Mouse (Mus musculus) erythroblast, embryonic 14.5 days (primary cell): Measurements from ENCODE around the gene Atxn7l3. TPM values are rescaled to one million over a fixed set of nuclear protein-coding genes. Genes with fewer than 3 reads are reported as not detected.

Experiments used
- H3K27me3 ChIP-seq: 2 replicates; pipeline ENCODE4 v1.6.1; 2012; ENCODE audit warnings: inconsistent platforms; ENCODE audit not compliant: control insufficient read depth
- H3K36me3 ChIP-seq: 2 replicates; pipeline ENCODE4 v1.6.1; 2012; ENCODE audit warnings: mild to moderate bottlenecking, inconsistent platforms; ENCODE audit not compliant: control insufficient read depth
- H3K4me1 ChIP-seq: 2 replicates; pipeline ENCODE4 v1.6.1; 2012; ENCODE audit warnings: inconsistent platforms; ENCODE audit not compliant: control insufficient read depth
- H3K4me3 ChIP-seq: replicated peaks from 2 replicates; pipeline ENCODE3; 2012; ENCODE audit warnings: moderate library complexity, mild to moderate bottlenecking, inconsistent platforms
- H3K9me3 ChIP-seq: 2 replicates; pipeline ENCODE4 v1.6.1; 2012; ENCODE audit warnings: low read length, inconsistent platforms, mixed read lengths; ENCODE audit not compliant: control insufficient read depth
- GATA1 ChIP-seq: IDR thresholded peaks from 2 replicates; pipeline ENCODE4 v1.6.1; 2012; ENCODE audit warnings: low read length, inconsistent platforms, mixed read lengths
- TAL1 ChIP-seq: IDR thresholded peaks from 3 replicates; pipeline ENCODE4 v1.6.1; 2012; ENCODE audit warnings: low read length, inconsistent platforms, mixed read lengths
- polyA plus RNA-seq: library from polyadenylated mRNA; stranded (reverse); fragments of >175 nt; gene quantifications from 2 replicates; pipeline ENCODE4 v1.2.3, GENCODE M21; 2012

The Atxn7l3 gene
- polyA plus RNA-seq, result 4.5 and 6.0 TPM in 2 replicates

- no peak for TF ChIP-seq GATA1
- no peak for TF ChIP-seq TAL1
- H3K4me3 ChIP-seq, result peak within 1 kb of the TSS; percentile 84
Measured at GRCm38 (mm10) chr11:102296491-102297472, at the start of gene Atxn7l3. TSS of gene Atxn7l3 (minus strand) at chr11:102296631.

DNA sequence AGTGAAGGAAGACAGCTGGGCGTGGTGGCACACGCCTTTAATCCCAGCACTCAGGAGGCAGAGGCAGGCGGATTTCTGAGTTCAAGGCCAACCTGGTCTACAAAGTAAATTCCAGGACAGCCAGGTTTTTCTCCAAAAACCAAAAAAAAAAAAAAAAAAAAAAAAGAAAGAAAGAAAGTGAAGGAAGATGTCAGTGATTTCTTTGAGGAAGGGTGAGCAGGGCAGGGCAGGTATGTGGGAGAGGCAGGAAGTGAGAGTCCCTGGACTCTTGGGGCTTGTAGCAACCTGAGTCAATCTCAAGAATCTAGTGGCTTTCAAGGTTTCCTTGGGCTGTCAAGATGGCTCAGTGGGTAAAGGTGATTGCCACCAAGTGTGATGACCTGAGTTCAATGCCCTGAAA, 48.0 kb upstream of the Atxn7l3 start:
- peaks cover 18% of the 10 kb centered on the region for H3K27me3 ChIP-seq
- H3K4me3 ChIP-seq, result no peak overlapping the region
- peaks cover 20% of the 10 kb centered on the region for H3K36me3 ChIP-seq
- peaks cover 4% of the 10 kb centered on the region for H3K9me3 ChIP-seq
- TF ChIP-seq GATA1 (no peak), TAL1 (no peak)
- H3K4me1 ChIP-seq, result peaks cover 29% of the 10 kb centered on the region

More at GRCm38 (mm10) chr11:102296491-102297472, at the start of gene Atxn7l3:
- Histone ChIP-seq H3K27me3 (no peaks in the 10 kb centered on the region), H3K36me3 (peaks cover 36% of the 10 kb centered on the region), H3K4me1 (peaks cover 47% of the 10 kb centered on the region), H3K9me3 (peaks cover 2% of the 10 kb centered on the region; the same call in 1 of the 2 replicates)

DNA sequence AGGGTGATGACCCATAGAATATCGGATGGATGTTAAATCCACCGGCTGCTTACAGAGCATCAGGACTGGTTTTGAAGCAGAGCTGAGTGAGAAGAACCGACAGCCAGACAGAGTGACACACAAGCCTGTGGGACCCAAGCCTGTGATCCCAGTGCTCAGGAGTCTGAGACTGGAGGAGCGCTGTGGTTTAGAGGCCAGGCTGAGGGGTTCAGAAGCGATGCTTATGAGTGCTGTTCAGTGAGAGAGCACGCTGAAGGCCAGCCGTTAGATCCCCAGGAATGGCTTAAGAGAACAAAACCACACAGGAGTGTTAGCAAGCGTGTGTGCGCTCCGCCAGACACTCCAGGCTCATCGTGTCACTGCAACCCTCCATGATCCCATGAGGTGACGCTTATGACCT, 46.3 kb upstream of the Atxn7l3 start:
- Histone ChIP-seq H3K27me3 (peaks cover 33% of the 10 kb centered on the region), H3K4me3 (no peak overlapping the region), H3K4me1 (peaks cover 16% of the 10 kb centered on the region), H3K36me3 (peaks cover 3% of the 10 kb centered on the region), H3K9me3 (peaks cover 5% of the 10 kb centered on the region)
- TF ChIP-seq GATA1 (no peak), TAL1 (no peak)

DNA sequence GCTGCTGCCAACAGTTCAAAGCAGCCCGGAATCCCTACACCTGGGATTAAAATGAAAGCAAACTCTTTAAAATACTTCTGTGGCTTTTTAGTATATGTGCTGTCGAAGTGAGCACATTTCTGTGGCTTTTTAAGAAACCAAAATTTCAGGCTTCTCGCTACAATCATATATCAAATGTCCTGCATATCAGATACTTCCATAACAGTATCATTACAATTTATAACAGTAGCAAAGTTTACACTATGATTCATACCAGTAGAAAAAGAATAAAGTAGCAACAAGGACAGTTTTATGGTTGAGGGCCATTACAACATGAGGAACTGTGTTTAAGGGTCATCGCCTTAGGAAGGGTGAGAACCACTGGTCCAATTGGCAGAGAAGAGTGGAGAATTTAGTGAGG, 44.7 kb upstream of the Atxn7l3 start:
- Histone ChIP-seq H3K9me3 (peaks cover 5% of the 10 kb centered on the region), H3K4me3 (no peak overlapping the region), H3K36me3 (no peaks in the 10 kb centered on the region), H3K4me1 (peaks cover 12% of the 10 kb centered on the region), H3K27me3 (peaks cover 49% of the 10 kb centered on the region)
- no peak for TF ChIP-seq GATA1
- no peak for TF ChIP-seq TAL1

DNA sequence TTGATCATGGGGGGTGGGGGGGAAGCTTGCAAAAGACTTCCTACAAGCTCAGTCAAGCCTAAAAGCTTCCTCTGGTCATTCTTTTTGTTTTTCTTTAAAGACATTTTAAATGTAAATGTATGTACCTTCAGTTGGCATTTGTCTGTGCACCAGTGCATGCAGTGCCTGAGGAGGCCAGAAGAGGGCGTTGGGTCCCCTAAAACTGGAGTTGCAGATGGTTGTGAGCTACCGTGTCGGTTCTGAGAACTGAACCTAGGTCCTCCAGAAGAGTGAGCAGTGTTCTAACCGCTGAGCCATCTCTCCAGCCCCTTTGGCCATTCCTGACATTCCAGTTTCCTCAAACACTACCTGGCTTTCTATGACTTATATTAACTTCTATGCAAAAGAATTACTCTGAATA, 43.2 kb upstream of the Atxn7l3 start:
- Histone ChIP-seq H3K4me1 (peaks cover 13% of the 10 kb centered on the region), H3K9me3 (peaks cover 5% of the 10 kb centered on the region), H3K36me3 (no peaks in the 10 kb centered on the region), H3K4me3 (no peak overlapping the region), H3K27me3 (peaks cover 62% of the 10 kb centered on the region)
- TF ChIP-seq TAL1 (no peak), GATA1 (no peak)

- no peak overlapping the region for H3K4me3 ChIP-seq
- no peak for TF ChIP-seq GATA1
- TF ChIP-seq TAL1, result no peak
- no peaks in the 10 kb centered on the region for H3K36me3 ChIP-seq
- H3K9me3 ChIP-seq, result peaks cover 5% of the 10 kb centered on the region
- peaks cover 12% of the 10 kb centered on the region for H3K4me1 ChIP-seq
- H3K27me3 ChIP-seq, result peaks cover 64% of the 10 kb centered on the region
Measured at GRCm38 (mm10) chr11:102339195-102339594, 42.8 kb upstream of the Atxn7l3 start.

DNA sequence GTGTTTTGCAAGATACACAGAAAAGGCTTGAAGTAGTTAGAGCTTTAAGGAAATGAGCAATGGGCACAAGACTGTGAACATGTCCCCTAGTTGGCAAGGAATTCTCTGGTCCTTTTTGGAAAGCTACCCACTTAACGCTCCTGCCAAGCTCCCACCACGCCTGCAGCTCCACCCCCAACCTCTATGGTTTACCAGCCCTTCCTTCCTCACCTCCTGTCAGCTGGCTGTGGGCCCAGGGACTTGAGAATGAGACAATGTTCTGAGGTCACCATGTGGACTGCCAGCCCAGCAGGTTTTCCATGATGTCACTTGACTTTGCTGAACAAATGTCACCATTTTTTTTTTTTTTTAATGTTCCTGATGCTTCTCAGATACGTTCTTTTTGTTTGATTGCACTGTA, 42.1 kb upstream of the Atxn7l3 start:
- peaks cover 5% of the 10 kb centered on the region for H3K9me3 ChIP-seq
- TF ChIP-seq TAL1 (no peak), GATA1 (no peak)
- peaks cover 64% of the 10 kb centered on the region for H3K27me3 ChIP-seq
- no peaks in the 10 kb centered on the region for H3K36me3 ChIP-seq
- peaks cover 7% of the 10 kb centered on the region for H3K4me1 ChIP-seq
- no peak overlapping the region for H3K4me3 ChIP-seq

GRCm38 (mm10) chr11:102337921-102338320, 41.5 kb upstream of the Atxn7l3 start:
- TF ChIP-seq TAL1 (no peak), GATA1 (no peak)
- Histone ChIP-seq H3K9me3 (peaks cover 5% of the 10 kb centered on the region), H3K27me3 (peaks cover 66% of the 10 kb centered on the region), H3K4me3 (no peak overlapping the region), H3K4me1 (peaks cover 4% of the 10 kb centered on the region), H3K36me3 (no peaks in the 10 kb centered on the region)

GRCm38 (mm10) chr11:102336191-102336590, 39.8 kb upstream of the Atxn7l3 start:
- peaks cover 3% of the 10 kb centered on the region for H3K4me1 ChIP-seq
- peaks cover 5% of the 10 kb centered on the region for H3K9me3 ChIP-seq
- TF ChIP-seq TAL1, result no peak
- TF ChIP-seq GATA1, result no peak
- no peaks in the 10 kb centered on the region for H3K36me3 ChIP-seq
- peaks cover 70% of the 10 kb centered on the region for H3K27me3 ChIP-seq
- H3K4me3 ChIP-seq, result no peak overlapping the region
